Mouse (Mus musculus) E14TG2a.4 (cell line): ENCODE measurements at regions not wholly inside any gene's neighbourhood (a gene's known extent, or its start where the extent isn't known, plus 50 kb on each side); places are given as distances from the start of the nearest gene placed in this dataset.

Experiments used
- CTCF ChIP-seq: conservative IDR thresholded peaks from 2 replicates; pipeline ENCODE4 v1.5.1; 2014; ENCODE audit warnings: low read length
- POU5F1 ChIP-seq: IDR thresholded peaks from 2 replicates; pipeline ENCODE4 v1.6.1; 2014; ENCODE audit warnings: low read length, borderline replicate concordance

GRCm38 (mm10) chr3:146352187-146352586 lies 52.3 kb upstream of the Ssx2ip start:
- peak; percentile 98 for TF ChIP-seq CTCF
- no peak for TF ChIP-seq POU5F1
